Mouse (Mus musculus): Measurements from ENCODE around the gene Nrgn. TPM values are rescaled to one million over a fixed set of nuclear protein-coding genes. Genes with fewer than 3 reads are reported as not detected.

Nrgn gene
- polyA plus RNA-seq, 2 experiments = 5.4 to 7.1 TPM

- ATAC-seq (ENCODE audit: insufficient read depth) (no peak), DNase-seq (ENCODE audit: low read depth in 3 of 3, low spot score in 3 of 3) (no peak)
- peaks cover 7% of the 10 kb centered on the region for H3K27me3 ChIP-seq (ENCODE audit: control insufficient read depth, insufficient read depth, low read length)
- H3K9ac ChIP-seq (replicated peaks) = no peak overlapping the region
- no peaks in the 10 kb centered on the region for H3K36me3 ChIP-seq (replicated peaks; ENCODE audit: control insufficient read depth, insufficient read depth, low read depth)
- no peak overlapping the region for H3K4me3 ChIP-seq (ENCODE audit: insufficient read depth in 1 of 2, low read depth in 2 of 2, low read length in 2 of 2)
- 43% methylated on average over 3 of the region's 3 CpGs for WGBS (ENCODE audit: insufficient replicate concordance)
- H3K9me3 ChIP-seq (ENCODE audit: control insufficient read depth, low read length) = no peaks in the 10 kb centered on the region
- peaks cover 0 to 35% of the 10 kb centered on the region in 2 experiments; a peak in 2 of 4 replicates for H3K4me1 ChIP-seq (replicated peaks; ENCODE audit: control insufficient read depth in 2 of 2, insufficient read depth in 2 of 2, low read length in 1 of 2)
- TF ChIP-seq CTCF (IDR thresholded peaks at IDR 0.05; ENCODE audit: low read depth) = no peak
- TF ChIP-seq EP300 (IDR thresholded peaks at IDR 0.05; ENCODE audit: low read depth) = no peak
- no peak overlapping the region for H3K4me2 ChIP-seq (ENCODE audit: low read depth)
- H3K27ac ChIP-seq = no peak overlapping the region
These were observed 3.7 kb upstream of the Nrgn start for GRCm38 (mm10) chr9:37556366-37556765.

GRCm38 (mm10) chr9:37554838-37555748 lies 2.4 kb upstream of the Nrgn start, which contains the start of gene Siae:
TSS of gene Siae (plus strand) at chr9:37555698.
- H3K4me3 ChIP-seq (ENCODE audit: insufficient read depth in 1 of 2, low read depth in 2 of 2, low read length in 2 of 2) = no peak within 1 kb of the TSS
- ATAC-seq (ENCODE audit: insufficient read depth) (no peak), DNase-seq (ENCODE audit: low read depth in 3 of 3, low spot score in 3 of 3) (no peak)
- WGBS (ENCODE audit: insufficient replicate concordance) = 30% methylated on average over 7 of the region's 7 CpGs
- no peak within 1 kb of the TSS for H3K9ac ChIP-seq (replicated peaks)
- peaks cover 8% of the 10 kb centered on the region for H3K27me3 ChIP-seq (ENCODE audit: control insufficient read depth, insufficient read depth, low read length)
- TF ChIP-seq EP300 (IDR thresholded peaks at IDR 0.05; ENCODE audit: low read depth) = no peak
- TF ChIP-seq CTCF (IDR thresholded peaks at IDR 0.05; ENCODE audit: low read depth) = no peak
- no peak within 1 kb of the TSS for H3K27ac ChIP-seq
- no peak within 1 kb of the TSS for H3K4me2 ChIP-seq (ENCODE audit: low read depth)
- no peaks in the 10 kb centered on the region for H3K36me3 ChIP-seq (replicated peaks; ENCODE audit: control insufficient read depth, insufficient read depth, low read depth)
- H3K4me1 ChIP-seq (replicated peaks; ENCODE audit: control insufficient read depth in 2 of 2, insufficient read depth in 2 of 2, low read length in 1 of 2) = peaks cover 0 to 37% of the 10 kb centered on the region in 2 experiments; a peak in 2 of 4 replicates
- H3K9me3 ChIP-seq (ENCODE audit: control insufficient read depth, low read length) = no peaks in the 10 kb centered on the region

GRCm38 (mm10) chr9:37554279-37554678 lies 1.6 kb upstream of the Nrgn start:
- Histone ChIP-seq H3K9ac (replicated peaks) (no peak overlapping the region), H3K27me3 (ENCODE audit: control insufficient read depth, insufficient read depth, low read length) (peaks cover 8% of the 10 kb centered on the region), H3K36me3 (replicated peaks; ENCODE audit: control insufficient read depth, insufficient read depth, low read depth) (no peaks in the 10 kb centered on the region), H3K27ac (no peak overlapping the region), H3K4me2 (ENCODE audit: low read depth) (no peak overlapping the region), H3K4me3 (ENCODE audit: insufficient read depth in 1 of 2, low read depth in 2 of 2, low read length in 2 of 2) (no peak overlapping the region), H3K9me3 (ENCODE audit: control insufficient read depth, low read length) (no peaks in the 10 kb centered on the region), H3K4me1 (replicated peaks; ENCODE audit: control insufficient read depth in 2 of 2, insufficient read depth in 2 of 2, low read length in 1 of 2) (peaks cover 0 to 37% of the 10 kb centered on the region in 2 experiments; a peak in 2 of 4 replicates)
- DNase-seq (ENCODE audit: low read depth in 3 of 3, low spot score in 3 of 3) (no peak), ATAC-seq (ENCODE audit: insufficient read depth) (peak; percentile 80)
- TF ChIP-seq CTCF (IDR thresholded peaks at IDR 0.05; ENCODE audit: low read depth) (no peak), EP300 (IDR thresholded peaks at IDR 0.05; ENCODE audit: low read depth) (peak; percentile 45; the same call in 1 of the 2 replicates)
- WGBS (ENCODE audit: insufficient replicate concordance) = 19% methylated on average over 1 of the region's 1 CpGs

- Histone ChIP-seq H3K9me3 (ENCODE audit: control insufficient read depth, low read length) (no peaks in the 10 kb centered on the region), H3K4me2 (ENCODE audit: low read depth) (peak overlapping the region; percentile 84), H3K9ac (replicated peaks) (peak overlapping the region; percentile 55), H3K4me1 (replicated peaks; ENCODE audit: control insufficient read depth in 2 of 2, insufficient read depth in 2 of 2, low read length in 1 of 2) (peaks cover 0 to 37% of the 10 kb centered on the region in 2 experiments; a peak in 2 of 4 replicates), H3K27me3 (ENCODE audit: control insufficient read depth, insufficient read depth, low read length) (peaks cover 8% of the 10 kb centered on the region), H3K36me3 (replicated peaks; ENCODE audit: control insufficient read depth, insufficient read depth, low read depth) (no peaks in the 10 kb centered on the region), H3K4me3 (ENCODE audit: insufficient read depth in 1 of 2, low read depth in 2 of 2, low read length in 2 of 2) (peak overlapping the region; percentile 44 to 51), H3K27ac (no peak overlapping the region)
- DNase-seq (ENCODE audit: low read depth in 3 of 3, low spot score in 3 of 3) = no peak
- 2% methylated on average over 23 of the region's 23 CpGs for WGBS (ENCODE audit: insufficient replicate concordance)
- ATAC-seq (ENCODE audit: insufficient read depth) = peak; percentile 8; the same call in 1 of the 2 replicates
- TF ChIP-seq CTCF (IDR thresholded peaks at IDR 0.05; ENCODE audit: low read depth) (no peak), EP300 (IDR thresholded peaks at IDR 0.05; ENCODE audit: low read depth) (no peak)
These were observed 763 bp downstream of the Nrgn start for GRCm38 (mm10) chr9:37551751-37552531.
